Mouse (Mus musculus) kidney, embryonic 15.5 days (tissue): ENCODE results near the gene Ms4a4b. TPM values are rescaled to one million over a fixed set of nuclear protein-coding genes. Genes with fewer than 3 reads are reported as not detected.
"Not testable (repeated sequence)": the region's sequence is repeated elsewhere in the genome, so short reads cannot be mapped to it uniquely, and the experiment has no call there.

ENCODE experiments used
- ATAC-seq: fragments of 200-750 bp; cut with Nextera tagmentation; replicated peaks from 2 replicates; pipeline ENCODE4 v1.8.0; 2017; ENCODE audit warnings: moderate TSS enrichment; ENCODE audit not compliant: low FRiP score
- H3K27ac ChIP-seq: fragments of 300-500 bp; sonication (generic); 2 replicates; pipeline ENCODE4 v1.5.1; 2015; ENCODE audit warnings: mild to moderate bottlenecking, inconsistent platforms
- H3K27me3 ChIP-seq: fragments of 300-500 bp; sonication (generic); 2 replicates; pipeline ENCODE4 v1.6.1; 2015; ENCODE audit warnings: inconsistent platforms
- H3K36me3 ChIP-seq: fragments of 300-500 bp; sonication (generic); 2 replicates; pipeline ENCODE4 v1.6.1; 2015; ENCODE audit warnings: inconsistent platforms
- H3K4me1 ChIP-seq: fragments of 300-500 bp; sonication (generic); 2 replicates; pipeline ENCODE4 v1.6.1; 2015; ENCODE audit warnings: inconsistent platforms
- H3K4me2 ChIP-seq: fragments of 300-500 bp; sonication (generic); 2 replicates; pipeline ENCODE4 v1.6.1; 2015; ENCODE audit warnings: moderate library complexity, mild to moderate bottlenecking, inconsistent platforms
- H3K4me3 ChIP-seq: fragments of 300-500 bp; sonication (generic); replicated peaks from 2 replicates; pipeline ENCODE4 v1.5.1; 2015; ENCODE audit warnings: mild to moderate bottlenecking, inconsistent platforms
- H3K9ac ChIP-seq: fragments of 300-500 bp; sonication (generic); 2 replicates; pipeline ENCODE4 v1.6.1; 2015; ENCODE audit warnings: mild to moderate bottlenecking, inconsistent platforms
- H3K9me3 ChIP-seq: fragments of 300-500 bp; sonication (generic); replicated peaks from 2 replicates; pipeline ENCODE4 v1.6.1; 2016; ENCODE audit warnings: inconsistent platforms
- WGBS: fragments of 180-500 bp; shearing (Covaris S2); methylation state at CpG from one replicate; pipeline ENCODE4 v1.1.7; 2015; ENCODE audit warnings: mixed read lengths; 5-methylcytosine and 5-hydroxymethylcytosine counted together
- polyA plus RNA-seq: library from polyadenylated mRNA; unstranded; fragments of >200 nt; fragmentation: Nextera tagmentation; extraction: Ambion mirVana; gene quantifications from 2 replicates; pipeline ENCODE4 v1.2.1, GENCODE M21; 2015

Gene Ms4a4b
- polyA plus RNA-seq, 1 experiment from 2014 or later: not detected

DNA sequence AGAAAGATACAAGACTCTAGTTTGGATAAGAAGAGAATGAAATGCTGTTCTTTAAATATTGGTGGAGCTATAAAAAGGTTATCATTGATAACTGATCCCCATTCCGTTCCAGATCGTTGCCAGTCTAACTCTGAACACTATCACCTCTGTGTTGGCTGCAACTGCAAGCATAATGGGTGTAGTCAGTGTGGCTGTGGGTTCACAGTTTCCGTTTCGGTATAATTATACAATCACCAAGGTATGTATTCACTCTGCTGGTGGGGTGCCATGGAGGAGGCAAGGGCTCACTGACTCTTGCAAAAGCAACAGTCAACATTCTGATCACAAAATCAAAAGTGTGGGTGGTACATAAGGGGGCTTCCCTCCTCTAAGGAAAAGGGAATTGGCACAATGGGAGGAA, 15.7 kb downstream of the Ms4a4b start:
- not testable (repeated sequence) for H3K27ac ChIP-seq, H3K4me1 ChIP-seq, H3K9me3 ChIP-seq, H3K36me3 ChIP-seq, H3K27me3 ChIP-seq, H3K4me3 ChIP-seq, H3K4me2 ChIP-seq, H3K9ac ChIP-seq, ATAC-seq
- 80% methylated on average over 4 of the region's 4 CpGs for WGBS

- H3K4me1 ChIP-seq, H3K9me3 ChIP-seq, H3K27ac ChIP-seq, H3K27me3 ChIP-seq, H3K4me3 ChIP-seq, H3K4me2 ChIP-seq, H3K9ac ChIP-seq, H3K36me3 ChIP-seq, ATAC-seq: not testable (repeated sequence)
- WGBS: 53% methylated on average over 1 of the region's 1 CpGs
Observed at GRCm38 (mm10) chr19:11464795-11465194, 21.4 kb downstream of the Ms4a4b start.

- Histone ChIP-seq H3K27ac (no peak overlapping the region), H3K27me3 (no peaks in the 10 kb centered on the region), H3K9me3 (no peaks in the 10 kb centered on the region), H3K4me3 (no peak overlapping the region), H3K9ac (no peak overlapping the region), H3K36me3 (no peaks in the 10 kb centered on the region), H3K4me2 (no peak overlapping the region), H3K4me1 (no peaks in the 10 kb centered on the region)
- 74% methylated on average over 5 of the region's 5 CpGs for WGBS
- ATAC-seq: no peak
Observed at GRCm38 (mm10) chr19:11466471-11466870, 23.1 kb downstream of the Ms4a4b start.

DNA sequence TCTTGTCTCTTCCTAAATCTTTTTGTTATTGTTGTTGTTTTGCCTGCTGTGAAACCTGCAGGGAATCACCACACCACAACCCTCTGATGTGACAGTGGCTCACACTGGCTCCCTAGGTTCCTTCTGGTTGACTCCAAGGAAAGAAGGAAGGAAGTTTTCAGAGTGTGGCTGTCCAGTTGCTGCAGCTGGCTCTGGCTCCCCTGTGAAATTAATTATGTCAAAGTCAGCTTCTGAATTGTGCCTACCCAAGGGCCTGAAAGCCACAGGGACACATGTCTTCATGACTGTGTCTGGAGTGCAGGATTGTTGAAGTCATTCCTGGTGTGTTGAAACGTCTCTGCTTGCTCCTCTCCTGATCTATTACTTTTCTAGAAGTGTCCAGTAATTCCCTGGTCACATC, 25.0 kb downstream of the Ms4a4b start:
- not testable (repeated sequence) for H3K27ac ChIP-seq, H3K9ac ChIP-seq, H3K9me3 ChIP-seq, H3K27me3 ChIP-seq, ATAC-seq, H3K4me1 ChIP-seq, H3K4me2 ChIP-seq, H3K36me3 ChIP-seq, H3K4me3 ChIP-seq
- WGBS: 62% methylated on average over 1 of the region's 1 CpGs

DNA sequence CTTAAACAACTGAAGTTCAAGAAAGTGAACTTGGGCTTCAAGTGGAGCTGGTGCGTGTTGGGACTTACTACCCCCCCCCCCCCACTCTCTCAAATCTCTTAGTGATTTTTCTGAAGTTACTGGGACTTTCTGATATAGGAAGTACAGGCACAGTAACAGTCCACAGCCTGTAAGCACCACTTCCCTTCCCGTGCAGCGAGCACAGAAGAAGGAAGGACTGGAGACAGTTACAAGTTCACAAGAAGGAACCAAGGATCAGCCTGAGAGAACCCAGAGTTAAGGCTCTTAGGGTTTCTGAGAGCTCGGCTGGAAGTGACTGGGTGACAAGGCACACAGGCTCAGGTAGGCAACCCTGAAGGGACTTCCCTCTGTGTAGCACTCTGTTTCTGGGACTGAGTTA, 25.9 kb downstream of the Ms4a4b start, which contains the start of gene Ms4a6c:
TSS of gene Ms4a6c (plus strand) at position 152 of the 400 bp plus-strand sequence.
- not testable (repeated sequence) for H3K36me3 ChIP-seq, H3K27ac ChIP-seq, H3K27me3 ChIP-seq, H3K9ac ChIP-seq, H3K4me1 ChIP-seq, H3K9me3 ChIP-seq, H3K4me2 ChIP-seq, ATAC-seq, H3K4me3 ChIP-seq
- WGBS: 84% methylated on average over 4 of the region's 4 CpGs

- Histone ChIP-seq H3K27ac (no peak overlapping the region), H3K27me3 (no peaks in the 10 kb centered on the region), H3K9ac (no peak overlapping the region), H3K4me1 (no peaks in the 10 kb centered on the region), H3K36me3 (no peaks in the 10 kb centered on the region), H3K9me3 (no peaks in the 10 kb centered on the region), H3K4me2 (no peak overlapping the region), H3K4me3 (no peak overlapping the region)
- 74% methylated on average over 2 of the region's 2 CpGs for WGBS
- no peak for ATAC-seq
Observed at GRCm38 (mm10) chr19:11479714-11480113, 36.4 kb downstream of the Ms4a4b start.

GRCm38 (mm10) chr19:11482684-11483083, 39.3 kb downstream of the Ms4a4b start:
- no peak overlapping the region for H3K27ac ChIP-seq
- H3K4me2 ChIP-seq: no peak overlapping the region
- no peaks in the 10 kb centered on the region for H3K9me3 ChIP-seq
- H3K4me3 ChIP-seq: no peak overlapping the region
- H3K4me1 ChIP-seq: no peaks in the 10 kb centered on the region
- no peak for ATAC-seq
- no peak overlapping the region for H3K9ac ChIP-seq
- no peaks in the 10 kb centered on the region for H3K27me3 ChIP-seq
- H3K36me3 ChIP-seq: no peaks in the 10 kb centered on the region
- 89% methylated on average over 2 of the region's 2 CpGs for WGBS

DNA sequence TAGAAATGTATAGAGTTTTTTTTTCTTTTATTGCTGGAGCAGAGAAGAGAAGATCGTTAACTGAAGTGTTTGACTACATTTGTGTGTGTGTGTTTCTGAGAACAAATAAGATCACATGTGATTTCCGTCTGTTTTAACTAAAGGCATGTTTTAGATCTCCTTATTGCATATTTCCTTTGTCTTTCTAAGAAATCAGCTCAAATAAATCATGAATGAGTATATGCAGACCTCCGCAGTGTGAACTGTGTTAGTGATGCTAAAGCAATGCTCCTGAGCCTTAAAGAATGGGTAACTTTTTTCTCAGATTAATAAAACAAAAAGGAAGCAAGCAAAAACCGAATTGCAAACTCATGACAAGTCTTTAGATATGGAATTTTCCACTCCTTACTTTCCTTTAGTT, 40.6 kb downstream of the Ms4a4b start:
- Histone ChIP-seq H3K9ac (no peak overlapping the region), H3K4me1 (no peaks in the 10 kb centered on the region), H3K27me3 (no peaks in the 10 kb centered on the region), H3K4me2 (no peak overlapping the region), H3K36me3 (no peaks in the 10 kb centered on the region), H3K4me3 (no peak overlapping the region), H3K27ac (no peak overlapping the region), H3K9me3 (no peaks in the 10 kb centered on the region)
- WGBS: 77% methylated on average over 4 of the region's 4 CpGs
- no peak for ATAC-seq

GRCm38 (mm10) chr19:11484388-11484787, 41.0 kb downstream of the Ms4a4b start:
- Histone ChIP-seq H3K9ac (no peak overlapping the region), H3K4me2 (no peak overlapping the region), H3K27ac (no peak overlapping the region), H3K4me1 (no peaks in the 10 kb centered on the region), H3K4me3 (no peak overlapping the region), H3K27me3 (no peaks in the 10 kb centered on the region), H3K9me3 (no peaks in the 10 kb centered on the region), H3K36me3 (no peaks in the 10 kb centered on the region)
- WGBS: 85% methylated on average over 3 of the region's 3 CpGs
- no peak for ATAC-seq

GRCm38 (mm10) chr19:11485266-11485665, 41.9 kb downstream of the Ms4a4b start:
- Histone ChIP-seq H3K27me3 (no peaks in the 10 kb centered on the region), H3K4me3 (no peak overlapping the region), H3K4me2 (no peak overlapping the region), H3K27ac (no peak overlapping the region), H3K4me1 (no peaks in the 10 kb centered on the region), H3K9ac (no peak overlapping the region), H3K9me3 (no peaks in the 10 kb centered on the region), H3K36me3 (no peaks in the 10 kb centered on the region)
- no peak for ATAC-seq
- 88% methylated on average over 3 of the region's 3 CpGs for WGBS

DNA sequence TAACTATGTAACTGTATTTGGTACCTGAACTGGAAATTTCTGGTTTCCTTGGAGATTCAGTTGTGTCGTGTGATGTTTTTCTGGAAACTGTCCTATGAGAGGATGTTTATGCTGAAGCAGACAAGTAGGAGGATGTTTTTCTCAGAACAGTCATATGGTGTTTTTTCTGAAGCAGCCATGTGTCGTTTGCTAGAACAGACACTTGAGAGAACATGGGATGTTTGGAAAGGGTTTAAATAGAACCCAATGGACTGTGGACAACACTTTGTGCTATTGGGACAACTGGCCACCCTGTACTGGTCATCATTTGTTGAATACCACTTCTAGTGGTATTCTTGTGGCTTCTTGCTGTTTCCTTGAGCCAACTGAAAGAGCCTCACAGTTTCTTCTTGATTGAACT, 42.4 kb downstream of the Ms4a4b start, which contains the start of gene Gm8369:
TSS of gene Gm8369 (plus strand) at position 193 of the 400 bp plus-strand sequence.
- Histone ChIP-seq H3K4me3 (no peak within 1 kb of the TSS), H3K9me3 (no peaks in the 10 kb centered on the region), H3K4me2 (no peak within 1 kb of the TSS), H3K36me3 (no peaks in the 10 kb centered on the region), H3K4me1 (no peaks in the 10 kb centered on the region), H3K27me3 (no peaks in the 10 kb centered on the region), H3K27ac (no peak within 1 kb of the TSS), H3K9ac (no peak within 1 kb of the TSS)
- ATAC-seq: no peak
- 77% methylated on average over 2 of the region's 2 CpGs for WGBS

DNA sequence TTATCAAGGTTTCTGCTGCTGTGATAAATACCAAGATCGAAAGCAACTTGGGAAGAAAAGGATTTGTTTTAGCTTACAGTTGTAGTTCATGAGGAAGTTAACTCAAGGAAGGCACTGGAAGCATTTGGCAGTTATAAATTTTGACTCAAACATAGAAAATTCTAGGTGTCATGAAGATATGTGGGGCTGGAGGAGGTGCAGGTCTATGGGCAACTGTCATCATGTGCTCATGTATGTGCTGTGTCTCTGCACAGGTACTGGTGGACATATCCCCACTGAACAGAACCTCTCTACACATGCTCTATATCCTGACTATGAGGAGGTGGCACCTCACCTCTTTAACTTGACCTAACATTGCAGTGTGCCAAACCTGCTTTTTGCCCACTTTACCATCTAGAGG, 43.2 kb downstream of the Ms4a4b start:
- no peaks in the 10 kb centered on the region for H3K4me1 ChIP-seq
- no peak overlapping the region for H3K9ac ChIP-seq
- H3K27ac ChIP-seq: no peak overlapping the region
- no peak overlapping the region for H3K4me2 ChIP-seq
- no peaks in the 10 kb centered on the region for H3K36me3 ChIP-seq
- no peaks in the 10 kb centered on the region for H3K9me3 ChIP-seq
- no peak overlapping the region for H3K4me3 ChIP-seq
- no peak for ATAC-seq
- 79% methylated on average over 1 of the region's 1 CpGs for WGBS
- H3K27me3 ChIP-seq: no peaks in the 10 kb centered on the region

- H3K27me3 ChIP-seq: no peaks in the 10 kb centered on the region
- H3K4me1 ChIP-seq: no peaks in the 10 kb centered on the region
- no peaks in the 10 kb centered on the region for H3K9me3 ChIP-seq
- no peak overlapping the region for H3K4me2 ChIP-seq
- no peak overlapping the region for H3K9ac ChIP-seq
- H3K36me3 ChIP-seq: no peaks in the 10 kb centered on the region
- H3K4me3 ChIP-seq: no peak overlapping the region
- no peak for ATAC-seq
- no peak overlapping the region for H3K27ac ChIP-seq
- 66% methylated on average over 4 of the region's 4 CpGs for WGBS
Observed at GRCm38 (mm10) chr19:11491406-11492189, 48.2 kb downstream of the Ms4a4b start.
